18 mouse cellular contexts compared by ENCODE assay signal in genomic region chr6:100601634-100602033, GRCm38 (mm10).
"Had no signal": no experiment of that assay in that cellular context is flagged by ENCODE, and none has a peak within 500 bp of the region (broad histone marks: within the 10 kb centered on the region; RNA-seq: fewer than 3 reads in every experiment).

No protein-coding gene starts in this region.

- ATAC-seq: midbrain, embryonic 15.5 days had no signal

- H3K4me2 ChIP-seq: kidney, embryonic 15.5 days; liver, embryonic 13.5 days; midbrain, embryonic 12.5 days; midbrain, embryonic 15.5 days; neural tube, embryonic 12.5 days; neural tube, embryonic 15.5 days had no signal

- H3K4me3 ChIP-seq: kidney, embryonic 15.5 days; liver, embryonic 13.5 days; midbrain, embryonic 12.5 days; midbrain, embryonic 15.5 days; neural tube, embryonic 12.5 days; neural tube, embryonic 15.5 days had no signal

- H3K36me3 ChIP-seq: kidney, embryonic 15.5 days; midbrain, embryonic 12.5 days; midbrain, embryonic 15.5 days; neural tube, embryonic 12.5 days; neural tube, embryonic 15.5 days had no signal

- H3K27me3 ChIP-seq: kidney, embryonic 15.5 days; liver, embryonic 13.5 days; midbrain, embryonic 15.5 days; neural tube, embryonic 12.5 days; neural tube, embryonic 15.5 days had no signal

- H3K9ac ChIP-seq: kidney, embryonic 15.5 days; liver, embryonic 13.5 days; midbrain, embryonic 12.5 days; midbrain, embryonic 15.5 days; neural tube, embryonic 12.5 days; neural tube, embryonic 15.5 days had no signal

- H3K9me3 ChIP-seq: kidney, embryonic 15.5 days; liver, embryonic 13.5 days; midbrain, embryonic 12.5 days; midbrain, embryonic 15.5 days; neural tube, embryonic 12.5 days; neural tube, embryonic 15.5 days had no signal

- H3K4me1 ChIP-seq: kidney, embryonic 15.5 days; liver, embryonic 13.5 days; midbrain, embryonic 12.5 days; midbrain, embryonic 15.5 days; neural tube, embryonic 12.5 days had no signal

- H3K27ac ChIP-seq: kidney, embryonic 15.5 days; liver, embryonic 13.5 days; midbrain, embryonic 12.5 days; midbrain, embryonic 15.5 days; neural tube, embryonic 12.5 days; neural tube, embryonic 15.5 days; stomach, postnatal 0 days had no signal

- DNase-seq: kidney, postnatal 14 days; kidney, postnatal 4 days; liver, embryonic 13.5 days; lung, adult 2 months; lung, postnatal 14 days; lung, postnatal 4 days; right cerebral cortex, adult 18-20 months; right cerebral cortex, postnatal 14 days; right cerebral cortex, postnatal 4 days; thymus, adult 2 months; thymus, postnatal 14 days; thymus, postnatal 4 days had no signal
